Mouse (Mus musculus): ENCODE data around the gene Zfp981.
"Not testable (repeated sequence)": the region's sequence is repeated elsewhere in the genome, so short reads cannot be mapped to it uniquely, and the experiment has no call there.

DNA sequence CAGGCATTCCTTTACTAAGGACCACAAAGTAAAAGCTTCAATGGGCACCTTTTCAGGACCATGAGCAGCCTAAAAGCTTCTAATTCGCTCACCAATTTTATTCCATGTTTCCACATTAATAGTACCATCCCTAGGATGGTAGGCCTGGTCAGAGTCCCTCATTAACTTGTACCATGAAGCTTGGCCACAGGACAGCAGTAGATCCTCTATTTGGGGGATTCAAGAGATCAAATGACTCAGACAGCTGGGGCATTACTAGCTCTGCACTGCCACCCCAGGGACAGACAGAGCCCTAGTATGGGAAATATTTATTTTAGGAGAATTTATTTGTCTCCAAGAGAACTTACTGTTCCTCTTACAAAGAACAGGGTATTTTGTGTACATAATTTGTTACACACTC lies 27.6 kb upstream of the Zfp981 start:
- not testable (repeated sequence) for TF ChIP-seq GATA1 (IDR thresholded peaks at IDR 0.05; ENCODE audit: borderline replicate concordance, low read length); FLI1 (IDR thresholded peaks at IDR 0.05; ENCODE audit: low read length)

Data from megakaryocyte, embryonic 14.5 days (primary cell).